Mouse (Mus musculus): ENCODE results near the gene Gnb4. TPM values are rescaled to one million over a fixed set of nuclear protein-coding genes. Genes with fewer than 3 reads are reported as not detected.

Gene Gnb4
- total and polyA plus RNA-seq, 2 experiments: 1.9 to 2.3 TPM

- TF ChIP-seq CTCF (IDR thresholded peaks at IDR 0.05; ENCODE audit: low read depth, low read length) (no peak), POLR2A (IDR thresholded peaks at IDR 0.05; ENCODE audit: extremely low read depth, insufficient read depth, low read length) (no peak)
- no peaks in the 10 kb centered on the region for H3K36me3 ChIP-seq (ENCODE audit: control insufficient read depth, insufficient read depth, low read length)
- H3K4me3 ChIP-seq (ENCODE audit: insufficient read depth, low read depth, low read length): no peak overlapping the region
- H3K79me2 ChIP-seq (ENCODE audit: control insufficient read depth, insufficient read depth, low read length): no peaks in the 10 kb centered on the region
- H3K9ac ChIP-seq (ENCODE audit: low read depth, low read length): no peak overlapping the region
- H3K27ac ChIP-seq (replicated peaks; ENCODE audit: insufficient read depth, low read depth, low read length): no peak overlapping the region
- no peak for DNase-seq (ENCODE audit: extremely low read depth, low read depth, low spot score)
- H3K27me3 ChIP-seq (ENCODE audit: control insufficient read depth, insufficient read depth, low read length): no peaks in the 10 kb centered on the region
- WGBS: 88% methylated on average over 4 of the region's 4 CpGs
- no peaks in the 10 kb centered on the region for H3K4me1 ChIP-seq (ENCODE audit: control insufficient read depth, insufficient read depth, low read length)
These were observed 21.3 kb downstream of the Gnb4 start for GRCm38 (mm10) chr3:32595080-32595479.

GRCm38 (mm10) chr3:32586274-32586673 is 30.1 kb downstream of the Gnb4 start:
- Histone ChIP-seq H3K9ac (ENCODE audit: low read depth, low read length) (no peak overlapping the region), H3K27ac (replicated peaks; ENCODE audit: insufficient read depth, low read depth, low read length) (no peak overlapping the region), H3K36me3 (ENCODE audit: control insufficient read depth, insufficient read depth, low read length) (peaks cover 11% of the 10 kb centered on the region), H3K27me3 (ENCODE audit: control insufficient read depth, insufficient read depth, low read length) (no peaks in the 10 kb centered on the region), H3K4me1 (ENCODE audit: control insufficient read depth, insufficient read depth, low read length) (no peaks in the 10 kb centered on the region), H3K4me3 (ENCODE audit: insufficient read depth, low read depth, low read length) (no peak overlapping the region), H3K79me2 (ENCODE audit: control insufficient read depth, insufficient read depth, low read length) (no peaks in the 10 kb centered on the region)
- no peak for DNase-seq (ENCODE audit: extremely low read depth, low read depth, low spot score)
- 93% methylated on average over 3 of the region's 3 CpGs for WGBS
- TF ChIP-seq CTCF (IDR thresholded peaks at IDR 0.05; ENCODE audit: low read depth, low read length) (no peak), POLR2A (IDR thresholded peaks at IDR 0.05; ENCODE audit: extremely low read depth, insufficient read depth, low read length) (no peak)

- no peaks in the 10 kb centered on the region for H3K27me3 ChIP-seq (ENCODE audit: control insufficient read depth, insufficient read depth, low read length)
- TF ChIP-seq CTCF (IDR thresholded peaks at IDR 0.05; ENCODE audit: low read depth, low read length) (no peak), POLR2A (IDR thresholded peaks at IDR 0.05; ENCODE audit: extremely low read depth, insufficient read depth, low read length) (no peak)
- no peaks in the 10 kb centered on the region for H3K79me2 ChIP-seq (ENCODE audit: control insufficient read depth, insufficient read depth, low read length)
- H3K27ac ChIP-seq (replicated peaks; ENCODE audit: insufficient read depth, low read depth, low read length): no peak overlapping the region
- H3K9ac ChIP-seq (ENCODE audit: low read depth, low read length): no peak overlapping the region
- peaks cover 23% of the 10 kb centered on the region for H3K36me3 ChIP-seq (ENCODE audit: control insufficient read depth, insufficient read depth, low read length)
- H3K4me3 ChIP-seq (ENCODE audit: insufficient read depth, low read depth, low read length): no peak overlapping the region
- no peak for DNase-seq (ENCODE audit: extremely low read depth, low read depth, low spot score)
- H3K4me1 ChIP-seq (ENCODE audit: control insufficient read depth, insufficient read depth, low read length): 0 out of 2 replicates have a peak, but pooled peaks cover 1% of the 10 kb centered on the region
- WGBS: 99% methylated on average over 4 of the region's 4 CpGs
These were observed 32.9 kb downstream of the Gnb4 start for GRCm38 (mm10) chr3:32583489-32583888.

DNA sequence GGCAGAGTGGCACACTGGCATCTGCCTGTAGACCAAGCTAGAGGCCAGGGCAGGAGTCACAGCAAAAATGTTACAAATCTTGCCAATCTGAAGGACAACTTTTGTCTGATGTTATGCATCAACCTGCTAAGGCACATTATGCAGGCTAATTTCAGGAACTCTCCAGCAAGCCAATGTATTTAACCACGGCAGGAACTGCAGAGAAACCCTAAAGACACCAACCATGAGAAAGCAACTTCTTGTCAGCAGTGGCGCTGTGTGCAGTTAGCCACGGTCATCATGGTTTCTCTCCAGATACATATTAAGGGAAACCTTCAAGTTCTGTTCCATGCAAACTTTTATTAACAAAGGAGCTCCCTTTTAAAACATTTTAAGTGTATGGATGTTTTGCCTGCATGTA is 34.5 kb downstream of the Gnb4 start:
- Histone ChIP-seq H3K27ac (replicated peaks; ENCODE audit: insufficient read depth, low read depth, low read length) (no peak overlapping the region), H3K4me3 (ENCODE audit: insufficient read depth, low read depth, low read length) (no peak overlapping the region), H3K9ac (ENCODE audit: low read depth, low read length) (no peak overlapping the region), H3K79me2 (ENCODE audit: control insufficient read depth, insufficient read depth, low read length) (no peaks in the 10 kb centered on the region), H3K4me1 (ENCODE audit: control insufficient read depth, insufficient read depth, low read length) (0 out of 2 replicates have a peak, but pooled peaks cover 1% of the 10 kb centered on the region), H3K36me3 (ENCODE audit: control insufficient read depth, insufficient read depth, low read length) (peaks cover 34% of the 10 kb centered on the region), H3K27me3 (ENCODE audit: control insufficient read depth, insufficient read depth, low read length) (no peaks in the 10 kb centered on the region)
- 89% methylated on average over 3 of the region's 3 CpGs for WGBS
- TF ChIP-seq CTCF (IDR thresholded peaks at IDR 0.05; ENCODE audit: low read depth, low read length) (no peak), POLR2A (IDR thresholded peaks at IDR 0.05; ENCODE audit: extremely low read depth, insufficient read depth, low read length) (no peak)
- no peak for DNase-seq (ENCODE audit: extremely low read depth, low read depth, low spot score)

- WGBS: 90% methylated on average over 3 of the region's 3 CpGs
- Histone ChIP-seq H3K27me3 (ENCODE audit: control insufficient read depth, insufficient read depth, low read length) (no peaks in the 10 kb centered on the region), H3K4me3 (ENCODE audit: insufficient read depth, low read depth, low read length) (no peak overlapping the region), H3K4me1 (ENCODE audit: control insufficient read depth, insufficient read depth, low read length) (0 out of 2 replicates have a peak, but pooled peaks cover 4% of the 10 kb centered on the region), H3K36me3 (ENCODE audit: control insufficient read depth, insufficient read depth, low read length) (peaks cover 37% of the 10 kb centered on the region), H3K79me2 (ENCODE audit: control insufficient read depth, insufficient read depth, low read length) (no peaks in the 10 kb centered on the region), H3K9ac (ENCODE audit: low read depth, low read length) (no peak overlapping the region), H3K27ac (replicated peaks; ENCODE audit: insufficient read depth, low read depth, low read length) (no peak overlapping the region)
- DNase-seq (ENCODE audit: extremely low read depth, low read depth, low spot score): no peak
- TF ChIP-seq CTCF (IDR thresholded peaks at IDR 0.05; ENCODE audit: low read depth, low read length): no peak
- TF ChIP-seq POLR2A (IDR thresholded peaks at IDR 0.05; ENCODE audit: extremely low read depth, insufficient read depth, low read length): no peak
These were observed 35.6 kb downstream of the Gnb4 start for GRCm38 (mm10) chr3:32580738-32581137.

GRCm38 (mm10) chr3:32578772-32579171 is 37.6 kb downstream of the Gnb4 start:
- 93% methylated on average over 5 of the region's 5 CpGs for WGBS
- H3K4me3 ChIP-seq (ENCODE audit: insufficient read depth, low read depth, low read length): no peak overlapping the region
- TF ChIP-seq POLR2A (IDR thresholded peaks at IDR 0.05; ENCODE audit: extremely low read depth, insufficient read depth, low read length): no peak
- no peak for TF ChIP-seq CTCF (IDR thresholded peaks at IDR 0.05; ENCODE audit: low read depth, low read length)
- no peaks in the 10 kb centered on the region for H3K27me3 ChIP-seq (ENCODE audit: control insufficient read depth, insufficient read depth, low read length)
- no peak overlapping the region for H3K9ac ChIP-seq (ENCODE audit: low read depth, low read length)
- DNase-seq (ENCODE audit: extremely low read depth, low read depth, low spot score): no peak
- H3K79me2 ChIP-seq (ENCODE audit: control insufficient read depth, insufficient read depth, low read length): no peaks in the 10 kb centered on the region
- peaks cover 46% of the 10 kb centered on the region for H3K36me3 ChIP-seq (ENCODE audit: control insufficient read depth, insufficient read depth, low read length)
- peaks cover 12% of the 10 kb centered on the region for H3K4me1 ChIP-seq (ENCODE audit: control insufficient read depth, insufficient read depth, low read length)
- no peak overlapping the region for H3K27ac ChIP-seq (replicated peaks; ENCODE audit: insufficient read depth, low read depth, low read length)

Measured in liver, adult 2 months (tissue).